Mouse (Mus musculus) thymus, postnatal 36 days (tissue): ENCODE data around the gene Kif20b.

Experiments used
- DNase-seq, 2 experiments: peaks; one replicate each; pipeline ENCODE4 v3.0.0; 2022; ENCODE audit warnings: mixed read lengths in 2 of 2

The Kif20b gene

DNA sequence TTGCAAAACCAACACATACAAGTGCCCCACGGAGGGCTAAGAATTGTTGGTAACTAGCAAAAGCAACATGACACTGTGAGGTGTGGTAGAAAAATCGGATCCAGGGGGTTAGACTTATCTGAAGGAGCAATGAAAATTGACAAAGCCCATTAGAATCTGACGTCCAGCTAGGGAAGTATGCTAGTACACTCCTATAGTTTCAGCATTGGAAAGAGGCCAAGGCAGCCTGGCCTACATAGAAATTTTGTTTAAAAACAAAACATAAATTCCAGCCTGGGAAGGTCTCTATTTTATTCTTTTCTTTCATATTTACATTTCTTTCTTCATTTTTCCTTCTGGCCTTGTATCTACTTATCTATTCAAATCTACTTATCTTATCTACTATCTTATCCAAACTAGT, 1.6 kb upstream of the Kif20b start:
- DNase-seq, result no peak

DNA sequence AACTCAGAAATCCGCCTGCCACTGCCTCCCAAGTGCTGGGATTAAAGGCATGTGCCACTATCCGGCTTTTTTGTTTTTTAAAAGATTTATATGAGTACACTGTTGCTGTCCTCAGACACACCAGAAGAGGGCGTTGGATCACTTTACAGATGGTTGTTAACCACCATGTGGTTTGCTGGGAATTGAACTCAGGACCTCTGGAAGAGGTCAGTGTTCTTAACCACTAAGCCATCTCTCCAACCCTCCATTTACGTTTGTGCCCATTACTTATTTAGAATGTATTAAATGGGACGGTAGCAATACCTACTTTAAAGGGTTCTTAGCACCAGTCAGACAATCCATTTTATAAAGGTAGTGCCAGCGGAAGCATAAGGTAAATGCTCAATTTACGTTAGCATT, 909 bp upstream of the Kif20b start:
- DNase-seq, result no peak

DNA sequence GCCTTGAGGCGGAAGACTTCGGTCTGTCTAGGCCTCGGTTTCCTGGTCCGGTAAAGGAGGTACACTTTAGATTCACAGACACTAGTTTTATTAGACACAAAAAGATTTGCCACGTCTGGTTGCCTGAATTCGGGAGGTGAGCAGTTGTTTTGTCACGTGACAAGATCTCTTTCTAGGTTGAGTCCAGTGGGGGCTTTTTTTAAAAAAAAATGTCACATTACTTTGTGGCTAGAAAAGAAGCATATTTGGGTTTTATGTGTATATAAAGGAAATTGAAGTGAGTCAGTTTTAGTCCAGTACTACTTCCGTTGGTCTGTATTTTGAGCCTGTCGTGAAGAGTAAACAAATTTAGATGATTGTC, 422 bp downstream of the Kif20b start:
- no peak for DNase-seq

DNA sequence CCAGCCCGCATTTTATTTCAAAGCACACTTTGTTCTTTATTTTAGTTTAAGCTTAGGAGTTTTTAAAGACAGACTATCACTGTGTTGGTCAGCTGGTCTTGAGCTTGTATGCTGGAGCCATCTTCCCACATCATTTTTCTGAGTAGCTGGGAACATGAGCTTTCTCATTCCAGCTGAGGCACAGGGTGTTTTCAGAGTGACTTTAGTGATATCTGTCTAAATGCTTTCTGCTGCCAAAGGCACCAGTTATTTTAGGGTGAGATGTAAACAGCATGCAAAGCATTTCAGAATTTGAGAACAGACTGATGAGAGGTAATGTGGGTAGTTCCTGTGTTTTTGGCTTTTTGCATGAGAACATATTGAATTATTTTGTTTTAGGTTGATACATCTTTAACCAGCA, 25.0 kb downstream of the Kif20b start:
- no peak for DNase-seq

DNA sequence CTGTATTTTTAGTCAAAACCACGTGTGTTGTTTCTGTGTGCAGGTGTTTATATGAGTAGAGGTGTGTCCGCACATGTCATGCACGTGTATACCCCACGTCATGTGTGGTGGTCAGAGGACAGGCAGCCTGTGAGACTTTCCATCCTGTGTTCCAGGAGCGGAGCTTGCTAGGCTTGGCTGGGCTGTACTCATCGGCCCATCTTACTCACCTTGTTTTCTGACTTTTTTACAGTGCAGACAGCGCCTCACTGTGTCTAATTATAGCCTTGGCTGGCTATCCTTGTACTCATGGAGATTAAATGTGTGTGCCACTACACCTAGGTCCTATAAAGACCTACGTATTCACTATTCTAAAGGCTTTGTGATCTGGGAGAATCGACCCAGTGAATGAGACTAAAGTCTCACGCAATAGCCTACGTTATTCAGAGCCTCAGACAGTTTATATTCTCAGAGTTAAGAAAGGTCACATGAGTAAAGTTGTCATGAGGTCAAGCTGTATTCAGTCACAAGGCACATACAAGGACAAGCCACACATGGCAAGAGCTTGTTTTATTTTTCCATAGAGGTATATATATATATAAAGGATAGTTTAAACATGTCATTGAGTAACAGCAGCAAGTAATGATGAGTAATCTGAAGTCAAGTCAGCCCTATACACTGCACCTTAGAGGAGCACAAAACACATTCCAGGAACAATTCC, 31.8 kb downstream of the Kif20b start:
- DNase-seq, result no peak

DNA sequence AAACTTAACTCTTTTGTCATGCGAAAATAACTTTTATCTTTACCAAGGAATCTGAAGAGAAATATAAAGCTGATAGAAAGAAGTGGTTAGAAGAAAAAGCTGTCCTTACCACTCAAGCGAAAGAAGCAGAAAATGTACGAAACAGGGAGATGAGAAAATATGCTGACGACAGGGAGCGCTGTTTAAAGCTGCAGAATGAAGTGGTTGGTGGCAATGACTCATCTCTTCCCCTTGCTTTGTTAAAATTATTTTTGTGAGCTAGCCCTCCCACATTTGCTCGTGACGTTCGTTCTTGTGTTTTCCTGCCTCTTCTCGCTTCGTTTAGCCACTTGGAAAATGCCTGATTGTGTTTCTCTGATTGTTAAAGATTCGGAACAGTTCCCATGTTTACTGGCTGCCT, 37.2 kb downstream of the Kif20b start:
- DNase-seq, result no peak

DNA sequence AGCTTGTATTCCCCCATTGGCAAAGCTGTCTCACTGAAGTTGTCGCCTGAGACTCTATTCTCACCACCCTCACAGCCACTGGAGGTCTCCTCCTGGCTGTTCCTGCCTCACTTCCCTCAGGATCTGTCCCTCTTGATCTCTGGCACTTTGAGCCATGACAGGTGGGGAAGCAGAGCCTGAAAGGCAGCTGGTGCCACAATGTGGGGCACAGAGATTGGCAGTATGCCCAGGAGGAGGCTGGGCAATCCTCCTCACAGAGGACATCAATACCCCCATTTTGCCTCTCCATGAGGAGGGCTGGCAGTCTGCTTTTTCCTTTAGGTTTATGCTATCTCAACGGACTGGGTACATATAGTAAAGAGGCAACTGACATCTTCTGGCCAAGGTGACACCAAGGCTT, 62.6 kb downstream of the Kif20b start:
- DNase-seq, result no peak

DNA sequence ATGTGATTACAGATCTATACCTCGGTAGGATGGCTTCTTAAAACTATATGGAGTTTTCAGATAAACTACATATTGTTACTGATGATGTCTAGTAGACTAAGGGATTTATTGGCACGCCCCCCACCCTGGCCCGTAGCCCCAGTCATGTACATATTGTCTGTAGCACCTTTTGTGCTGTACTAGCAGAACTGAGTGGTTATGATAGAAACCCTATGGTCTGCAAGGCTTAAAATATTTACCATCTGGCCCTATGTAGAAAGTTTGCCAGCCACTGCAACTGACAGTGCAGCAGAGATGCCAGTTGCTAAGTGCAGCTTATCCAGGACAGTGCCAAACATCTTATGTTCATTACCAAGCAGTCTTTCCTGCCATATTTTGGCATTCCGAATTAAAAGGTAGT, 68.3 kb downstream of the Kif20b start:
- no peak for DNase-seq

DNA sequence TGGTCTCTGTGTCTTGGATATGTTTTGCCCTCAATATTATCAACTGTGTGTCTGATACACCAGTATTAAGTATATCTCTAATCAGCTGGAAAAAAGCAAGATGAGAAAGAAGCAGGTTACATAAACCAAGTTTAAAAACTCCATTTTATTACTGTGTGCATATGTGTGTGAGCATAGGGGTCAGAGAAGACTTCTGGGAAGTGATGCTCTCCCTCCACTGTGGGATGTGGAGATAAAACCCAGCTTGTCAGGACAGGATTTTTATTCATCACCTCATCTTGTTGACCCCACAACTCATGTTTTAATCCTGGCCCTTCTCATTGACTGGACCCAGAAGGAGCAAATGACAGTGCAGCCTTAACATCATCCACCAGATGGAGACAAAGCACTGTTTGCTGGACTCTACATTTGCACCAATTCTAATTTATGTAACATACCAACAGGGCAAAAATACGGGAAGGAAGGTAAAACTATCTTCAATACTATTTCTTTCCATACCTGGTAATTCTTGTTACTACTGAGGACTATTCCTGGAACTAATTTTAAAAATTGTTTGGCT, 70.9 kb downstream of the Kif20b start:
- DNase-seq, result no peak

DNA sequence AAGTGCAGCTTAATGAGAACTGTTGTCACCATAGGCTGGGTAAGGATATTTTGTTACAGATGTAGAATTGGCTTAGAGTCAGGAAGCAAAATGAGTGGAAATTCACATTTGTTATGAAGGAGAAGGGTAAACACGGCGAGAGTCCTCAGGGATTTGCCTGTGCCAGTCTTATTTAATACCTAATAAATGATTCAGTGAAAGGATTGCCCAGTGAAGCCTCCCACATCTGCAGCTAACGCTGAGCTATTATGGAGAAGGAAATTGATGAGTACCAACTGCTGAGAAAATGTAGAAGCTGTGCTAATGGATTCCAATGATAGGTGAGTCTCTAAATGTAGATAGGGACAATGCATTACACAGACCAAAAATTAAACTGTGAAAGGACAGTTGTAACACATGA, 92.9 kb downstream of the Kif20b start:
- no peak for DNase-seq

DNA sequence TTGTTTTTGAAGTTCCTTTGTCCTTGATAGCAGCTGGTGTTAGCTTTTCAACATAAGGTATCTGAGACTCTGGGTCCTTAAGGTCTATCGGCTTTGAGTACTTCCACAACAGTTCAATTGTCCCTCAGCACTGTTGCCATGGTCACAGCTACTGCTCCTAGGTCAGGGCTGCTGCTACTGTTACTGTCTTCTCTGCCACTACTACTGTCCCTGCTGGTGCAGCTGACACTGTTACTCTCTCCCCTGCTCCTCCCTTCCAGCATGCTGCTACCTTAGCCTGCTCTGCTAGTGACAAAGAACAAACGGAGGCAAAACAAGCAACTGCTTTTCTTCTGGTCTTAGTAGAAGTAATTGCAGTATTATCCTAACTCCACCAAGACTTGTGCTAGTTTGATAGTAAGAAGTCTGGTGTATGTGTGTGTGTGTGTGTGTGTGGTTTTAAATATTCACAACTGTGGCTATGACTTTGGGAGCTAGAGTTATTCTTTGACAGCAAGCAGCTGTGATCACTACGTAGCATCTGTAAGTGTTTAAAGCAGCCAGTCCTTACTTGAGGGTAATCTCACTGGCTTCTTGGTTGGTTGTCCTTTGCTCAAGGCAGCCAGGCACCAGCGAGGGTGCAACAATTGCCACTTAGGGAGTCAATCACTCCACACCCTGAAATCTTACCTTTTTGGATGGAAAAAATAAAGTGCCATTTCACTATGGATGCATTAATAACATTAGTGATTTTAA, 95.5 kb downstream of the Kif20b start:
- no peak for DNase-seq

DNA sequence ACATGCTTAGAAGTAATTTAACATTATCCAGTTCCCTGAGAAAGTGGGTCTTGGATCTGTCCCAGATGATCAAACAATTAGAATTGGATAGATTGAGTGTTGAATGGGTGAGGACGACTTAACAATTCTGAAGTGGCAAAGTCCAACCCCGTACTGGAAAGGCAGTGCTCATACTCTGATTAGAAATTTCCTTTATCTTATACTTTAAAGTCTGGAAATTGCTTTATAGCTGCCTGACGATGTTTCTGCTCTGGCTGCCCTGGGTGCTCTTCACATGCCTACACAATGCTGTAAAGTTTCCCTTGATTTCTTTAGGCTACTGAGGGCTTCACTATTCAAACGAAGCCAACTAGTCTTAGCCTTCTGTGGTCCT, 96.0 kb downstream of the Kif20b start:
- no peak for DNase-seq
